Mouse (Mus musculus) testis, adult 2 months (tissue): ENCODE measurements around the gene Gpm6b.

Experiments used
- CTCF ChIP-seq: fragments of 200-500 bp; IDR thresholded peaks from 2 replicates; pipeline ENCODE4 v1.5.1; 2012; ENCODE audit warnings: low read depth, mild to moderate bottlenecking, inconsistent platforms, low read length, moderate library complexity; ENCODE audit not compliant: control insufficient read depth, insufficient read depth, insufficient replicate concordance
- POLR2A ChIP-seq: fragments of 200-500 bp; IDR thresholded peaks from 2 replicates; pipeline ENCODE4 v1.6.1; 2012; ENCODE audit warnings: low read depth, mild to moderate bottlenecking, inconsistent platforms, low read length, moderate library complexity; ENCODE audit not compliant: control insufficient read depth

GRCm38 (mm10) chrX:166239520-166239919 lies 809 bp downstream of the Gpm6b start:
- no peak for TF ChIP-seq POLR2A
- TF ChIP-seq CTCF: no peak
